Mouse (Mus musculus) lung, embryonic 15.5 days (tissue): ENCODE data around the gene Fam8a1. TPM values are rescaled to one million over a fixed set of nuclear protein-coding genes. Genes with fewer than 3 reads are reported as not detected.

Experiments
- ATAC-seq: fragments of 200-750 bp; cut with Nextera tagmentation; 2 replicates; pipeline ENCODE4 v1.8.0; 2017; ENCODE audit warnings: moderate number of reproducible peaks, borderline replicate concordance; ENCODE audit not compliant: low FRiP score, low TSS enrichment; ENCODE audit errors: extremely low read depth
- H3K27ac ChIP-seq: fragments of 300-500 bp; sonication (generic); 2 replicates; pipeline ENCODE4 v1.5.1; 2015; ENCODE audit warnings: moderate library complexity, mild to moderate bottlenecking, inconsistent platforms
- H3K27me3 ChIP-seq: fragments of 300-500 bp; sonication (generic); 2 replicates; pipeline ENCODE4 v1.6.1; 2015; ENCODE audit warnings: inconsistent platforms
- H3K36me3 ChIP-seq: fragments of 300-500 bp; sonication (generic); 2 replicates; pipeline ENCODE4 v1.6.1; 2015; ENCODE audit warnings: inconsistent platforms
- H3K4me1 ChIP-seq: fragments of 300-500 bp; sonication (generic); 2 replicates; pipeline ENCODE4 v1.6.1; 2015; ENCODE audit warnings: inconsistent platforms
- H3K4me2 ChIP-seq: fragments of 300-500 bp; sonication (generic); 2 replicates; pipeline ENCODE4 v1.6.1; 2015; ENCODE audit warnings: inconsistent platforms, mild to moderate bottlenecking, moderate library complexity
- H3K4me3 ChIP-seq: fragments of 300-500 bp; sonication (generic); 2 replicates; pipeline ENCODE4 v1.5.1; 2015; ENCODE audit warnings: mild to moderate bottlenecking, inconsistent platforms
- H3K9ac ChIP-seq: fragments of 300-500 bp; sonication (generic); 2 replicates; pipeline ENCODE4 v1.6.1; 2015; ENCODE audit warnings: inconsistent platforms
- H3K9me3 ChIP-seq: fragments of 300-500 bp; sonication (generic); 2 replicates; pipeline ENCODE4 v1.6.1; 2016; ENCODE audit warnings: inconsistent platforms
- WGBS: fragments of 180-500 bp; shearing (Covaris S2); methylation state at CpG from one replicate; pipeline ENCODE4 v1.1.7; 2015; 5-methylcytosine and 5-hydroxymethylcytosine counted together
- polyA plus RNA-seq: library from polyadenylated mRNA; unstranded; fragments of >200 nt; fragmentation: Nextera tagmentation; extraction: Ambion mirVana; gene quantifications from 2 replicates; pipeline ENCODE4 v1.2.1, GENCODE M21; 2015

The Fam8a1 gene
- polyA plus RNA-seq, 1 experiment from 2014 or later: 10.2 TPM

GRCm38 (mm10) chr13:46721009-46721408 lies 51.7 kb downstream of the Fam8a1 start:
- Histone ChIP-seq H3K4me1 (peaks cover 17% of the 10 kb centered on the region), H3K9ac (no peak overlapping the region), H3K4me3 (no peak overlapping the region), H3K4me2 (no peak overlapping the region), H3K27me3 (no peaks in the 10 kb centered on the region), H3K9me3 (no peaks in the 10 kb centered on the region), H3K36me3 (peaks cover 4% of the 10 kb centered on the region), H3K27ac (no peak overlapping the region)
- ATAC-seq: no peak

GRCm38 (mm10) chr13:46724371-46724770 lies 55.0 kb downstream of the Fam8a1 start:
- no peak for ATAC-seq
- H3K4me2 ChIP-seq: peak overlapping the region; percentile 66; the same call in 1 of the 2 replicates

GRCm38 (mm10) chr13:46725227-46725626 lies 55.9 kb downstream of the Fam8a1 start:
- 0 out of 2 replicates have a peak overlapping the region, but pooled peaks have one; percentile 6 for H3K4me3 ChIP-seq
- H3K9ac ChIP-seq: no peak overlapping the region
- H3K27ac ChIP-seq: no peak overlapping the region
- H3K9me3 ChIP-seq: no peaks in the 10 kb centered on the region
- peak overlapping the region; percentile 66 for H3K4me2 ChIP-seq
- 24% methylated on average over 2 of the region's 2 CpGs for WGBS
- H3K27me3 ChIP-seq: no peaks in the 10 kb centered on the region
- peaks cover 22% of the 10 kb centered on the region for H3K4me1 ChIP-seq
- ATAC-seq: no peak
- no peaks in the 10 kb centered on the region for H3K36me3 ChIP-seq

More at GRCm38 (mm10) chr13:46724371-46724770, 55.0 kb downstream of the Fam8a1 start:
- Histone ChIP-seq H3K4me1 (peaks cover 22% of the 10 kb centered on the region), H3K9ac (no peak overlapping the region), H3K4me3 (peak overlapping the region; percentile 1; the same call in 1 of the 2 replicates), H3K36me3 (no peaks in the 10 kb centered on the region), H3K27ac (no peak overlapping the region), H3K27me3 (no peaks in the 10 kb centered on the region), H3K9me3 (no peaks in the 10 kb centered on the region)

GRCm38 (mm10) chr13:46726288-46727037 lies 57.1 kb downstream of the Fam8a1 start:
- no peak for ATAC-seq
- under 1% methylated on average over 30 of the region's 30 CpGs for WGBS
- Histone ChIP-seq H3K36me3 (no peaks in the 10 kb centered on the region), H3K9ac (peak overlapping the region; percentile 97), H3K4me3 (peak overlapping the region; percentile 100), H3K27me3 (no peaks in the 10 kb centered on the region), H3K4me1 (peaks cover 20% of the 10 kb centered on the region), H3K9me3 (no peaks in the 10 kb centered on the region), H3K27ac (peak overlapping the region; percentile 98), H3K4me2 (peak overlapping the region; percentile 66)

GRCm38 (mm10) chr13:46727038-46727836 lies 57.9 kb downstream of the Fam8a1 start:
- Histone ChIP-seq H3K27me3 (no peaks in the 10 kb centered on the region), H3K9ac (peak overlapping the region; percentile 97), H3K9me3 (no peaks in the 10 kb centered on the region), H3K4me3 (peak overlapping the region; percentile 100), H3K27ac (peak overlapping the region; percentile 98), H3K4me1 (peaks cover 20% of the 10 kb centered on the region), H3K4me2 (peak overlapping the region; percentile 66), H3K36me3 (no peaks in the 10 kb centered on the region)
- WGBS: under 1% methylated on average over 76 of the region's 85 CpGs
- ATAC-seq: peak; percentile 89

Other genes starting within 250 kb of the Fam8a1 start
- gene Cap2, start 167.7 kb upstream of the Fam8a1 start, polyA plus RNA-seq: 10.4 and 14.4 TPM in 2 replicates
- gene Nup153, start 58.4 kb downstream of the Fam8a1 start, polyA plus RNA-seq: 24.0 and 25.6 TPM in 2 replicates